Mouse (Mus musculus): ENCODE measurements around the gene Cnot3. TPM values are rescaled to one million over a fixed set of nuclear protein-coding genes. Genes with fewer than 3 reads are reported as not detected.

The Cnot3 gene
- polyA plus RNA-seq, 2 experiments, result 20.2 to 30.2 TPM

- under 1% methylated on average over 53 of the region's 58 CpGs for WGBS (ENCODE audit: insufficient replicate concordance)
- no peaks in the 10 kb centered on the region for H3K9me3 ChIP-seq (ENCODE audit: control insufficient read depth, low read length)
- peak overlapping the region; percentile 98 for H3K9ac ChIP-seq (replicated peaks)
- peak overlapping the region; percentile 93 for H3K4me2 ChIP-seq (ENCODE audit: low read depth)
- peaks cover 20 to 25% of the 10 kb centered on the region in 2 experiments for H3K4me1 ChIP-seq (replicated peaks; ENCODE audit: control insufficient read depth in 2 of 2, insufficient read depth in 2 of 2, low read length in 1 of 2)
- peaks cover 22% of the 10 kb centered on the region for H3K36me3 ChIP-seq (replicated peaks; ENCODE audit: control insufficient read depth, insufficient read depth, low read depth)
- no peak for TF ChIP-seq EP300 (IDR thresholded peaks at IDR 0.05; ENCODE audit: low read depth)
- TF ChIP-seq CTCF (IDR thresholded peaks at IDR 0.05; ENCODE audit: low read depth), result no peak
- H3K27me3 ChIP-seq (ENCODE audit: control insufficient read depth, insufficient read depth, low read length), result no peaks in the 10 kb centered on the region
- H3K27ac ChIP-seq, result peak overlapping the region; percentile 93
- peak overlapping the region; percentile 86 to 89 for H3K4me3 ChIP-seq (ENCODE audit: insufficient read depth in 1 of 2, low read depth in 2 of 2, low read length in 2 of 2)
- no peak for DNase-seq (ENCODE audit: low read depth in 3 of 3, low spot score in 3 of 3)
- ATAC-seq (ENCODE audit: insufficient read depth), result no peak
Measured at GRCm38 (mm10) chr7:3645488-3646025, 489 bp downstream of the Cnot3 start.

DNA sequence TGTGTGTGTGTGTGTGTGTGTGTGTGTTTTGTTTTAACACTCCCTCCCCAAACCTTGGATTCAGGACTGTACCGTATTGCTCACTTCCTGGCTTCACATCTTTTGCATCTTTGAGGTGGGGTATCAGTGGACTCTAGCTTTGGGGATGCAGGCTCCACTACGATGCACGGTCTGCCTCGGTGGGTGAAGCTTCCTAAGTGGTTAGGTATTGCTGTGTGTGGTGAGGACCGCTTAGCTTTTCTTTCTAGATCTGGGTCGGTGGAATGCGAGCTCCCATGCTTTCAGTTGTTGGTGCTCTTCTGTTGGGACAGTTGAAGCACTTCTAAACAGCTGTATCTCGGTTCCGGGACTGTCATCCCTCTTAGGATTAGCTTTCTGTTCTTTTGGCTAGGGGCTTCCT, 1.1 kb downstream of the Cnot3 start:
- no peak for DNase-seq (ENCODE audit: low read depth in 3 of 3, low spot score in 3 of 3)

GRCm38 (mm10) chr7:3646641-3647040, 1.6 kb downstream of the Cnot3 start:
- Histone ChIP-seq H3K27me3 (ENCODE audit: control insufficient read depth, insufficient read depth, low read length) (no peaks in the 10 kb centered on the region), H3K27ac (peak overlapping the region; percentile 13; the same call in 1 of the 2 replicates), H3K9ac (replicated peaks) (peak overlapping the region; percentile 98), H3K9me3 (ENCODE audit: control insufficient read depth, low read length) (no peaks in the 10 kb centered on the region), H3K4me3 (ENCODE audit: insufficient read depth in 1 of 2, low read depth in 2 of 2, low read length in 2 of 2) (peak overlapping the region; percentile 86 to 89), H3K4me2 (ENCODE audit: low read depth) (peak overlapping the region; percentile 93), H3K4me1 (replicated peaks; ENCODE audit: control insufficient read depth in 2 of 2, insufficient read depth in 2 of 2, low read length in 1 of 2) (peaks cover 20 to 25% of the 10 kb centered on the region in 2 experiments), H3K36me3 (replicated peaks; ENCODE audit: control insufficient read depth, insufficient read depth, low read depth) (peaks cover 25% of the 10 kb centered on the region)
- TF ChIP-seq CTCF (IDR thresholded peaks at IDR 0.05; ENCODE audit: low read depth) (no peak), EP300 (IDR thresholded peaks at IDR 0.05; ENCODE audit: low read depth) (no peak)
- DNase-seq (ENCODE audit: low read depth in 3 of 3, low spot score in 3 of 3) (no peak), ATAC-seq (ENCODE audit: insufficient read depth) (no peak)
- 41% methylated on average over 4 of the region's 4 CpGs for WGBS (ENCODE audit: insufficient replicate concordance)

More for the DNA sequence above, 1.1 kb downstream of the Cnot3 start:
- Histone ChIP-seq H3K9me3 (ENCODE audit: control insufficient read depth, low read length) (no peaks in the 10 kb centered on the region), H3K27ac (peak overlapping the region; percentile 93), H3K36me3 (replicated peaks; ENCODE audit: control insufficient read depth, insufficient read depth, low read depth) (peaks cover 23% of the 10 kb centered on the region), H3K4me1 (replicated peaks; ENCODE audit: control insufficient read depth in 2 of 2, insufficient read depth in 2 of 2, low read length in 1 of 2) (peaks cover 20 to 25% of the 10 kb centered on the region in 2 experiments), H3K4me2 (ENCODE audit: low read depth) (peak overlapping the region; percentile 93), H3K9ac (replicated peaks) (peak overlapping the region; percentile 98), H3K27me3 (ENCODE audit: control insufficient read depth, insufficient read depth, low read length) (no peaks in the 10 kb centered on the region), H3K4me3 (ENCODE audit: insufficient read depth in 1 of 2, low read depth in 2 of 2, low read length in 2 of 2) (peak overlapping the region; percentile 86 to 89)
- ATAC-seq (ENCODE audit: insufficient read depth), result no peak
- no peak for TF ChIP-seq CTCF (IDR thresholded peaks at IDR 0.05; ENCODE audit: low read depth)
- TF ChIP-seq EP300 (IDR thresholded peaks at IDR 0.05; ENCODE audit: low read depth), result no peak
- 10% methylated on average over 9 of the region's 9 CpGs for WGBS (ENCODE audit: insufficient replicate concordance)

- H3K9me3 ChIP-seq (ENCODE audit: control insufficient read depth, low read length), result no peaks in the 10 kb centered on the region
- no peak overlapping the region for H3K9ac ChIP-seq (replicated peaks)
- H3K4me3 ChIP-seq (ENCODE audit: insufficient read depth in 1 of 2, low read depth in 2 of 2, low read length in 2 of 2), result no peak overlapping the region
- no peaks in the 10 kb centered on the region for H3K27me3 ChIP-seq (ENCODE audit: control insufficient read depth, insufficient read depth, low read length)
- DNase-seq (ENCODE audit: low read depth in 3 of 3, low spot score in 3 of 3), result no peak
- H3K36me3 ChIP-seq (replicated peaks; ENCODE audit: control insufficient read depth, insufficient read depth, low read depth), result peaks cover 98% of the 10 kb centered on the region
- H3K4me1 ChIP-seq (replicated peaks; ENCODE audit: control insufficient read depth in 2 of 2, insufficient read depth in 2 of 2, low read length in 1 of 2), result no peaks in the 10 kb centered on the region
- 82% methylated on average over 4 of the region's 4 CpGs for WGBS (ENCODE audit: insufficient replicate concordance)
- TF ChIP-seq CTCF (IDR thresholded peaks at IDR 0.05; ENCODE audit: low read depth), result no peak
- TF ChIP-seq EP300 (IDR thresholded peaks at IDR 0.05; ENCODE audit: low read depth), result no peak
- no peak overlapping the region for H3K27ac ChIP-seq
- no peak overlapping the region for H3K4me2 ChIP-seq (ENCODE audit: low read depth)
- no peak for ATAC-seq (ENCODE audit: insufficient read depth)
Measured at GRCm38 (mm10) chr7:3656966-3657365, 11.9 kb downstream of the Cnot3 start.

DNA sequence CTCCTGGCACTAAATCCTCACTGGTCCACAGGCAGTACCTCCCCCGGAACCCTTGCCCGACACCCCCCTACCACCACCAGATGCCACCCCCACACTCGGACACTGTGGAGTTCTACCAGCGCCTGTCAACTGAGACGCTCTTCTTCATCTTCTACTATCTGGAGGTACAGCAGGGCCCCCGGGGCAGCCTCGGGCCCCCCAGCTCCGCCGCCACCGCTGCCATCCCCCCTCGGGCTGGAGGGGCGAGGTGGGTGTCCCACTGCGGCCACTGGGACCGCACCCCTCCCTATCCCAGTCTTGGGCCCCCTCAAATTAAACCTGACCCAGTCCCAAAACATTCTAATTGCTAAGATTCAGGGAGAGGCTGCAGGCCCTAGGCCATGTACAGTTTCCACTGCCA, 13.5 kb downstream of the Cnot3 start:
- Histone ChIP-seq H3K27me3 (ENCODE audit: control insufficient read depth, insufficient read depth, low read length) (no peaks in the 10 kb centered on the region), H3K4me2 (ENCODE audit: low read depth) (no peak overlapping the region), H3K4me1 (replicated peaks; ENCODE audit: control insufficient read depth in 2 of 2, insufficient read depth in 2 of 2, low read length in 1 of 2) (peaks cover 0 to 1% of the 10 kb centered on the region in 2 experiments; a peak in 1 of 4 replicates), H3K27ac (no peak overlapping the region), H3K4me3 (ENCODE audit: insufficient read depth in 1 of 2, low read depth in 2 of 2, low read length in 2 of 2) (no peak overlapping the region), H3K9ac (replicated peaks) (no peak overlapping the region), H3K9me3 (ENCODE audit: control insufficient read depth, low read length) (no peaks in the 10 kb centered on the region), H3K36me3 (replicated peaks; ENCODE audit: control insufficient read depth, insufficient read depth, low read depth) (peaks cover 92% of the 10 kb centered on the region)
- no peak for DNase-seq (ENCODE audit: low read depth in 3 of 3, low spot score in 3 of 3)
- WGBS (ENCODE audit: insufficient replicate concordance), result 88% methylated on average over 14 of the region's 14 CpGs
- TF ChIP-seq CTCF (IDR thresholded peaks at IDR 0.05; ENCODE audit: low read depth) (no peak), EP300 (IDR thresholded peaks at IDR 0.05; ENCODE audit: low read depth) (no peak)
- ATAC-seq (ENCODE audit: insufficient read depth), result no peak

Measured in liver, embryonic 14.5 days (tissue).